Comparison of ENCODE assay signal across 21 mouse cellular contexts in genomic region chr19:10924220-10924619, GRCm38 (mm10). TPM values are rescaled to one million over a fixed set of nuclear protein-coding genes. Genes with fewer than 3 reads are reported as not detected.
"Had no signal": no experiment of that assay in that cellular context is flagged by ENCODE, and none has a peak within 500 bp of the region (broad histone marks: within the 10 kb centered on the region; RNA-seq: fewer than 3 reads in every experiment).

No protein-coding gene starts in this region.

- H3K36me3 ChIP-seq: limb, embryonic 12.5 days; limb, embryonic 15.5 days; midbrain, embryonic 13.5 days had no signal

- H3K4me1 ChIP-seq: limb, embryonic 15.5 days had no signal

- H3K9ac ChIP-seq: limb, embryonic 12.5 days; limb, embryonic 15.5 days; liver, embryonic 14.5 days; liver, postnatal 0 days; lung, embryonic 14.5 days; midbrain, embryonic 13.5 days had no signal

- DNase-seq: kidney, adult 11 months; kidney, postnatal 36 days; left cerebral cortex, postnatal 4 days; liver, postnatal 0 days; lung, embryonic 14.5 days; thymus, adult 18-20 months; thymus, postnatal 36 days had no signal

- H3K27me3 ChIP-seq: limb, embryonic 15.5 days; midbrain, embryonic 13.5 days had no signal

- H3K4me2 ChIP-seq: limb, embryonic 12.5 days; limb, embryonic 15.5 days; liver, embryonic 11.5 days; lung, embryonic 14.5 days; midbrain, embryonic 13.5 days had no signal

- H3K27ac ChIP-seq: limb, embryonic 12.5 days; limb, embryonic 15.5 days; liver, embryonic 14.5 days; macrophage; midbrain, embryonic 13.5 days had no signal

- H3K4me3 ChIP-seq: limb, embryonic 12.5 days; limb, embryonic 15.5 days; midbrain, embryonic 13.5 days had no signal

- H3K9me3 ChIP-seq: limb, embryonic 12.5 days; limb, embryonic 15.5 days; midbrain, embryonic 13.5 days had no signal

- ATAC-seq: liver, postnatal 0 days; lung, postnatal 0 days; midbrain, embryonic 13.5 days had no signal

RNA-seq across cellular contexts. Expression of gene Zp1, which starts 3.8 kb away (rescaled TPM):
- total RNA-seq: layer of hippocampus, postnatal 14 days; left cerebral cortex, postnatal 14 days; megakaryocyte, adult 5-6 weeks had no signal
- polyA plus RNA-seq: kidney, embryonic 16.5 days; limb, embryonic 12.5 days; limb, embryonic 15.5 days; liver, embryonic 11.5 days; liver, embryonic 14.5 days; liver, postnatal 0 days; lung, embryonic 14.5 days; lung, postnatal 0 days; macrophage; midbrain, embryonic 13.5 days; neural tube, embryonic 11.5 days; neural tube, embryonic 14.5 days; stomach, embryonic 16.5 days had no signal

RNA-seq across cellular contexts. Expression of gene Ptgdr2, which starts 12.7 kb away (rescaled TPM):
- polyA plus RNA-seq: limb, embryonic 15.5 days; liver, embryonic 11.5 days; liver, postnatal 0 days; lung, embryonic 14.5 days; macrophage; neural tube, embryonic 11.5 days; stomach, embryonic 16.5 days had no signal
